Mouse (Mus musculus): ENCODE measurements around the gene Timm8a2.
"Not testable (repeated sequence)": the region's sequence is repeated elsewhere in the genome, so short reads cannot be mapped to it uniquely, and the experiment has no call there.

Timm8a2 gene

GRCm38 (mm10) chr14:122057941-122058346 lies 23.5 kb downstream of the Timm8a2 start:
- peak; percentile 71 for DNase-seq (ENCODE audit: low read depth, low spot score)

GRCm38 (mm10) chr14:122060642-122061041 lies 26.2 kb downstream of the Timm8a2 start:
- peak; percentile 88 for DNase-seq (ENCODE audit: low read depth, low spot score)

GRCm38 (mm10) chr14:122061376-122061775 lies 26.9 kb downstream of the Timm8a2 start:
- no peak for DNase-seq (ENCODE audit: low read depth, low spot score)

DNA sequence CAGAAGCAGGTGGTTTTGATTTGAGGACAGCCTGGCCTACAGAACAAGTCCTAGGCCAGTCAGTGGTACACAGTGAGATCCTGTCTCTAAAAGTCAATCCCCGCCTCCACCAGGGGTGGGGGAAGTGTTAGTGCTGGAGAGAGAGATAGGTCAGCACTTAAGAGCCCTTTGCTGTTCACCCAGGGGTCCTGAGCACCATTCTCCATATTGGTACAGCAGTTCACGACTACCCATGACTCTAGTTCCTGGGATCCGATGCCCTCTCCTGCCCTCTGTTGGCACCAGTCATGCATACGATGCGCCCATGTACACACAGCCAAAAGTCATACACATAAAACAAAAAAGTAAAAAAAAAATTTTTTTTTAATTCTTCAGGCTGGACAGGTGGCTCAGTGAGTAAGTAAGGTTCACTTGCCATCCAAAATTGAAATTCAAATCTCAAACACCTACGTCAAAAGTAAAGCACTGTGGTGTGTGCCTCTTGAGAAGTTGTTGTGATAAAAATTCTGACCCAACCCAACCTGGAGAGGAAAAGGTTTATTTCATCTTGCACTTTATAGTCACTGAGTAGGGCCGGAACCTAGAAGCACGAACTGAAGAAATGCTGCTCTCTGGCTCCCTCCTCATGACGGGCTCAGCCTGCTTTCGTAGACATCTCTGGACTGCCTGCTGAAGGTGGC lies 28.1 kb downstream of the Timm8a2 start:
- peak; percentile 71 for DNase-seq (ENCODE audit: low read depth, low spot score)

DNA sequence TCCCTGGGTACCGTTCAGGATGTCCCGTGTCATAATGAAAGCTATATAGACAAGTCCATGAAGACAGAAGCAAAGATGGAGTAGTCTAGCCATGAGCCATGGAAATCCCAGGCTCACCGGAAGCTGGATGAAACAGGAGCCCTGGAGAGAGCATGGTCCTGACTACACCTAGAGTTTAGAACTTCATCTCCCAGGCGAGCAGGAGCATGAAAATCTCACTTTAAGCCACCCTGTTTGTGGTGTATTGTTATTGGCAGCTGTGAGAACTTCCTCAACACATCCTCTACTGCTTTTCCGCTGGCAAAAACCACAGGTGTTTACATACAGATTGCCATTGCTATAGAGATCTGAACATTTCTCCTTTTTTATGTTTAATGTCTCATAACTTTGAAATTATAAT lies 29.1 kb downstream of the Timm8a2 start:
- DNase-seq (ENCODE audit: low read depth, low spot score) = peak; percentile 79

- peak; percentile 78 for DNase-seq (ENCODE audit: low read depth, low spot score)
Measured at GRCm38 (mm10) chr14:122064519-122064918, 30.0 kb downstream of the Timm8a2 start.

- peak; percentile 83 for DNase-seq (ENCODE audit: low read depth, low spot score)
Measured at GRCm38 (mm10) chr14:122066243-122066642, 31.8 kb downstream of the Timm8a2 start.

DNA sequence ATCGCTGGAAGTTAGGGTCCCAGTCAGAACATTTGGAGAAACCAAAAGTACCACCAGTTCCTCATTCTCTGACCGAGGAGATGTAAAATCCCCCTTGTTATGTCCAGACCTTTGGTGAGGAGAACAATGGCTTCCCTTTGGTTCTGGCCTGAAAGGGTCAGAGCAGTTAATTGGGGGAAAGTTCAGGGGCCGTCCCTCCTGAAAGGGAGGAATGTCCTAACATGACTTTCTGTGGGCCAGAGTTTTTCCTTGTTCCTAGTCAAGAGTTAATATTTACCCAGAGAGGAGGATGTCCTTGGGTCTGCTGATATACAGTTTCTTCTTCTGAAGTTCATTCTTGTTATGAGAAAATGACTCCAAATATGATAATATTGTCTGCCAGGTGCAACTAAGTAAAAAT lies 33.6 kb downstream of the Timm8a2 start:
- not testable (repeated sequence) for DNase-seq (ENCODE audit: low read depth, low spot score)

GRCm38 (mm10) chr14:122068801-122069695 lies 34.6 kb downstream of the Timm8a2 start:
- DNase-seq (ENCODE audit: low read depth, low spot score) = no peak

DNA sequence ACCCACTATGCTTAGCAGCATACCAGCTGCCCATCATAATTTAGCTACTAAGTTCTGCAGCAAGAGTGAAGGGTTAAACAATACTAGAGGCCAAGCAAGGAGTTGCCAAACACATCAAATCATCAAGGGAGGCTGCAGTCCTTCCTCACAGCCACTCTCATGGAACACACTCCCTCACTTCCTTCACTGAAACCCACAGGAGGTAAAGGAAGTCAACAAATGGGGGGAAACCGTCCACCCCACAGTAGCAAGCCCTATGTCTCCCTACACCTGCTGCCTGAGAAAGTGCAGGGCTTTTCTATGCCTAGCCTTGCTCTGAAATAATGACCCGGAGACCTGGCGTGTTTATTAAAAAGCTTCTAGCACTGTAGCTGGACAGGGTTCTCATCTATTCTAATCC lies 35.5 kb downstream of the Timm8a2 start:
- DNase-seq (ENCODE audit: low read depth, low spot score) = no peak

DNA sequence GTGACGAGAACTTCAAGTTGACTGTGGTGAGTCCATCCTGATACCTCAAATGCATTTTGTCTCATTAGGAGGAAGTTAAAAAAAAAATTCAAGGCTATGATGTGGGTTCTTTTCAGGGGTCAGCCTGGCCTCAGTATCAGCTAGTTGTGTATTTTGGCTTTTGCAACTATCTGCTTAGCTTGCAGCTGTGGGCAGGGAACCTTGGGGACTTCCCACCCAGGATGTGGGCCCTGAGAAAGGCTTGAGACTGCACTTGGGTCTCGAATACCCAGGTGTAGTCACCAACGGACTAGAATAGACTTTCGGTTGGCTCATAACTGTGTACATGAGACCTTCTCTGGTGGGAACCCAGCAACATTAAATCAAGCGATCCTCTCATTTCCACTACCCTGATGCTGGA lies 38.9 kb downstream of the Timm8a2 start:
- peak; percentile 59 for DNase-seq (ENCODE audit: low read depth, low spot score)

GRCm38 (mm10) chr14:122074360-122074759 lies 39.9 kb downstream of the Timm8a2 start:
- no peak for DNase-seq (ENCODE audit: low read depth, low spot score)

DNA sequence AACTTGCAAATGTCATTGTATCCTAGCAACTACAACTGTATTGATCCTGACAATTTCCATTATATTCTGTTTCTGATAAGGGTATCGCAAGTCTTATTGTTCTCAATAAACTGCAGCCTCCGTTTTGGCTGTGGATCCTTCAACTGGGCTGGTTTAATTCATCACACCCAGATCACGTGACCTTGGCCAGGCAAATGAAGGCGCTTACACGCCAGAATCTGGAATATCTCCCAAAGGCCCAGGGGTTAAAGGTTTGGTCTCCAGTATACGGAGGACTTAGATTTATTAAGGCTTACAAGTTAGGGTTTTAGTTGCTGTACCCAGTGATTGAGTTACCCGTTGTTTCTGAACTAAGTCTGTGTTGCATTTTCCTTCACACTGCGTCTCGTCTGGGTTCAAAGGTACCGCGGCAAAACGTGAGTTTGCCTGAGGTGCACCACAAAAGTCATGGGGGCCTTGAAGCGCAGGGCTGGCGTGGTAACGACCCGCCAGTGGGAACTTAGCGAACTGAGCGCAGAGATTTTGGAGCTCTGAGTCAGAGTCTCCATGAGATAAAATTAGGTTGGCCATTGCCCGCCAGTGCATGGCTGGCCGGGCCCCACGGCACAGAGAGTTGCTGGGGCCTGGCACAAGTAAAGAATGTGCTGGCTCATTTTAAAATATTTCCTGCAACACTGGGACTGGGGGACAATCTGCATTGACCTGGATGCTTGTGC lies 41.2 kb downstream of the Timm8a2 start:
- DNase-seq (ENCODE audit: low read depth, low spot score) = no peak

DNA sequence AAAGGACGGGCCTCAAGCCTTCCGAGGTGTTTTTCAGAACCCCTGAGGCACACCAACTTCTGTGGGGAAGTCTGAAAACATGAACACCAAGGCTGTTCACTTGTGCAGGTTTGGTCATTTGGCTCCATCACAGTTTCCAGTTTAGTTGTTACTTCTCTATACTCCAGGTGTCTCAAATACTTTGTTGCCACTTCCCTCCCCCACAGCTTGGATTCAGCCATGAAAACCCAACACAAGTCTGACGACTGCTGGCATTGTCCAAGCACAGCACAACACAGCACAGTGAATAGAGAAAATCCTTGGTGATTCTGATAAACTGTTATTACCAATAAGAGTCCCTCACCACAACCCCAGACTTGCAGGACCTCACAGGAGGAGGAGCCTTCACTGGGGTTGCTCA lies 42.5 kb downstream of the Timm8a2 start:
- no peak for DNase-seq (ENCODE audit: low read depth, low spot score)

- peak; percentile 70 for DNase-seq (ENCODE audit: low read depth, low spot score)
Measured at GRCm38 (mm10) chr14:122079428-122079827, 45.0 kb downstream of the Timm8a2 start.

GRCm38 (mm10) chr14:122079921-122080320 lies 45.4 kb downstream of the Timm8a2 start:
- DNase-seq (ENCODE audit: low read depth, low spot score) = no peak

GRCm38 (mm10) chr14:122081308-122081707 lies 46.8 kb downstream of the Timm8a2 start:
- DNase-seq (ENCODE audit: low read depth, low spot score) = no peak

- DNase-seq (ENCODE audit: low read depth, low spot score) = no peak
Measured at GRCm38 (mm10) chr14:122083499-122083898, 49.0 kb downstream of the Timm8a2 start.

DNA sequence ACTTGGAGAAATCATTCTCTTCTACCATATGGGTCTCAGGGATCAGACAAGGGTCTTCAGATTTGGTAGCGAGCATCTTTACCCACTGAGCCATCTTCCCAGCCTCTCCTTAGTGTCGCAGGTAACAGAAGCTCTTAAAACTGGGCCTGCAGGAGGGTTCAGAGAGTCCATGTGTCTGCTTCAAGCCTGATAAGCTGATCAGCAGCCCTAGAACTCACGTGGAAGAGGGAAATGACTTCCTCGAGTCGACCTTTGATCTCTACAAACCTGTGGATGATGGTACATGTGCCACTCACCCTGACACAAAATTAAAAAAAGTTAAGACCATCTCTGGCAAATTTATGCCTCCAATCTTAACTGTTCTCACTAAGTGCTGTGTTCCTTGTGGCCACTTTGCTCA lies 53.5 kb downstream of the Timm8a2 start:
- DNase-seq (ENCODE audit: low read depth, low spot score) = no peak

All from CD4-positive helper T cell, adult 2 months (primary cell).